Mouse (Mus musculus) CD4-positive, CD25-positive, alpha-beta regulatory T cell (primary cell): ENCODE results near the gene Gm5862. TPM values are rescaled to one million over a fixed set of nuclear protein-coding genes. Genes with fewer than 3 reads are reported as not detected.

ENCODE experiments used
- polyA plus RNA-seq: library from polyadenylated mRNA; unstranded; fragments of 100-300 nt; shearing (Covaris generic); gene quantifications from one replicate; pipeline ENCODE4 v1.2.1, GENCODE M21; 2017

Gm5862 gene
- polyA plus RNA-seq, result not detected

GRCm38 (mm10) chr5:26022816-26023215 is at the start of gene Gm5862:
Gene Gm5862 (minus strand): TSS chr5:26022916.

GRCm38 (mm10) chr5:26058481-26058880 is 35.8 kb upstream of the Gm5862 start, which contains the start of gene Gm7347:
Gene Gm7347 (minus strand): TSS chr5:26058581.

GRCm38 (mm10) chr5:26039458-26039857 is 16.7 kb upstream of the Gm5862 start, which contains the start of gene Speer4a:
Gene Speer4a (minus strand): TSS chr5:26039558.

GRCm38 (mm10) chr5:26004698-26005097 is 18.0 kb downstream of the Gm5862 start, which contains the start of gene Gm1979:
Gene Gm1979 (minus strand): TSS chr5:26004798.

GRCm38 (mm10) chr5:25988550-25988949 is 34.2 kb downstream of the Gm5862 start, which contains the start of gene Gm21698:
Gene Gm21698 (minus strand): TSS chr5:25988650.

GRCm38 (mm10) chr5:25972563-25972962 is 50.2 kb downstream of the Gm5862 start, which contains the start of gene Gm21680:
Gene Gm21680 (minus strand): TSS chr5:25972663.

Other genes with a start within 250 kb of the Gm5862 start
- not detected for gene Gm21663, start 80.5 kb downstream of the Gm5862 start, polyA plus RNA-seq
- not detected for gene Gm21671, start 68.5 kb downstream of the Gm5862 start, polyA plus RNA-seq
- gene Gm21680, start 50.3 kb downstream of the Gm5862 start, polyA plus RNA-seq, result not detected
- not detected for gene Gm21698, start 34.3 kb downstream of the Gm5862 start, polyA plus RNA-seq
- not detected for gene Gm1979, start 18.1 kb downstream of the Gm5862 start, polyA plus RNA-seq
- gene Speer4a, start 16.6 kb upstream of the Gm5862 start, polyA plus RNA-seq, result not detected
- gene Gm7347, start 35.7 kb upstream of the Gm5862 start, polyA plus RNA-seq, result not detected
- not detected for gene Gm10471, start 66.4 kb upstream of the Gm5862 start, polyA plus RNA-seq
- gene 5031410I06Rik, start 82.4 kb upstream of the Gm5862 start, polyA plus RNA-seq, result not detected
- not detected for gene Gm10220, start 98.5 kb upstream of the Gm5862 start, polyA plus RNA-seq
- gene Gm7361, start 234.8 kb upstream of the Gm5862 start, polyA plus RNA-seq, result not detected